Mouse (Mus musculus): ENCODE results near the gene Mef2d.

DNA sequence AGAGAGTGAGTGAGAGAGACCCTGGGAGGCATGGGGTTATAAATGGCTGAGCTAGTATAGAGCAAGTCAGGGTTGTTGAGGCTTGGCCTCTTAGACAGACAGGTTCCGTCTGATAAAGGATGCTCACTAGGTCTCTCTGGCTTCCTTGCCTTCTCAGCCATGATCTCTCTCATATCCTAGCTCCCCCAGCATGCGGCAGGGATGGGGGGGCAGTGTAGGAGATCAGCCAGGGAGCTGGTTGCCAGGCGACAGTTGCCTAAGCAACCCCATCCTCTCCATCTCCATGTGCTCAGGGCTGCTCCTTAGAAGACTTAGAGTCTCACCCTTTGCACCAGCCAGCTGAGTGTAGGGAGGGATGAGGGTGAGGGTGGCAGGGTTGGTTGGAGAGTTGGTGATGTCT, 9.9 kb downstream of the Mef2d start:
- TF ChIP-seq POLR2A (IDR thresholded peaks at IDR 0.05; ENCODE audit: low read depth, low read length) (no peak), CTCF (IDR thresholded peaks at IDR 0.05; ENCODE audit: extremely low read depth, insufficient read length, insufficient replicate concordance, low read depth, low read length) (no peak)
